Mouse (Mus musculus) heart, embryonic 13.5 days (tissue): ENCODE results near the gene Adpgk. TPM values are rescaled to one million over a fixed set of nuclear protein-coding genes. Genes with fewer than 3 reads are reported as not detected.

Source experiments
- polyA plus RNA-seq: library from polyadenylated mRNA; unstranded; fragments of >200 nt; fragmentation: Nextera tagmentation; extraction: Ambion mirVana; gene quantifications from 2 replicates; pipeline ENCODE4 v1.2.1, GENCODE M21; 2015

The Adpgk gene
- polyA plus RNA-seq, 1 experiment from 2014 or later: 24.1 TPM

Other genes starting within 250 kb of the Adpgk start
- 7.6 and 8.5 TPM in 2 replicates for gene Bbs4, start 62.0 kb downstream of the Adpgk start, polyA plus RNA-seq
- 14.0 and 14.5 TPM in 2 replicates for gene Arih1, start 195.1 kb downstream of the Adpgk start, polyA plus RNA-seq
- 74.6 and 77.5 TPM in 2 replicates for gene Hexa, start 248.0 kb downstream of the Adpgk start, polyA plus RNA-seq
- 0.32 and 0.36 TPM in 2 replicates for gene Tmem202, start 248.3 kb downstream of the Adpgk start, polyA plus RNA-seq